Mouse (Mus musculus) hindbrain, postnatal 0 days (tissue): ENCODE data around the gene H2-DMb1. TPM values are rescaled to one million over a fixed set of nuclear protein-coding genes. Genes with fewer than 3 reads are reported as not detected.

Source experiments
- ATAC-seq: fragments of 200-750 bp; cut with Nextera tagmentation; 2 replicates; pipeline ENCODE4 v1.8.0; 2017; ENCODE audit warnings: mild to moderate bottlenecking, moderate TSS enrichment, moderate library complexity
- DNase-seq: peaks from one replicate; pipeline ENCODE4 v3.0.0-alpha.2; 2015; ENCODE audit warnings: low spot score
- H3K27ac ChIP-seq: fragments of 300-500 bp; sonication (generic); 2 replicates; pipeline ENCODE4 v1.5.1; 2014; ENCODE audit warnings: mild to moderate bottlenecking
- H3K27me3 ChIP-seq: fragments of 300-500 bp; sonication (generic); 2 replicates; pipeline ENCODE4 v1.6.1; 2014; ENCODE audit warnings: low read length, mixed read lengths; ENCODE audit not compliant: insufficient read depth
- H3K36me3 ChIP-seq: fragments of 300-500 bp; sonication (generic); 2 replicates; pipeline ENCODE4 v1.6.1; 2014; ENCODE audit warnings: low read length, mixed read lengths; ENCODE audit not compliant: insufficient read depth
- H3K4me1 ChIP-seq: fragments of 300-500 bp; sonication (generic); 2 replicates; pipeline ENCODE4 v1.6.1; 2014; ENCODE audit warnings: antibody characterized with exemption, low read length, mixed read lengths; ENCODE audit not compliant: insufficient read depth
- H3K4me2 ChIP-seq: fragments of 300-500 bp; sonication (generic); 2 replicates; pipeline ENCODE4 v1.6.1; 2014; ENCODE audit warnings: low read depth, mild to moderate bottlenecking, low read length, moderate library complexity, mixed read lengths
- H3K4me3 ChIP-seq: fragments of 300-500 bp; sonication (generic); 2 replicates; pipeline ENCODE4 v1.5.1; 2014; ENCODE audit warnings: low read length
- H3K9ac ChIP-seq: fragments of 300-500 bp; sonication (generic); replicated peaks from 2 replicates; pipeline ENCODE4 v1.6.1; 2014; ENCODE audit warnings: mild to moderate bottlenecking, low read length, moderate library complexity, mixed read lengths
- H3K9me3 ChIP-seq: fragments of 300-500 bp; sonication (generic); 2 replicates; pipeline ENCODE4 v1.6.1; 2016; ENCODE audit warnings: low read length, mixed read lengths
- CTCF ChIP-seq: IDR thresholded peaks from 2 replicates; pipeline ENCODE4 v1.5.1; 2016; ENCODE audit warnings: antibody characterized with exemption, control low read depth, low read depth
- WGBS: fragments of 180-500 bp; shearing (Covaris S2); extraction: QIAGEN DNeasy Blood & Tissue Kit; methylation state at CpG from one replicate; pipeline ENCODE4 v1.1.7; 2014; 5-methylcytosine and 5-hydroxymethylcytosine counted together
- polyA plus RNA-seq: library from polyadenylated mRNA; unstranded; fragments of >200 nt; fragmentation: Nextera tagmentation; extraction: Ambion mirVana; gene quantifications from 2 replicates; pipeline ENCODE4 v1.2.1, GENCODE M21; 2015
- total RNA-seq: library from RNA; depleted of rRNA; stranded (reverse); fragments of >200 nt; gene quantifications from 2 replicates; pipeline ENCODE4 v1.2.3, GENCODE M21; 2014

The H2-DMb1 gene
- total and polyA plus RNA-seq, 2 experiments from 2014 or later, result 1.8 to 3.0 TPM

DNA sequence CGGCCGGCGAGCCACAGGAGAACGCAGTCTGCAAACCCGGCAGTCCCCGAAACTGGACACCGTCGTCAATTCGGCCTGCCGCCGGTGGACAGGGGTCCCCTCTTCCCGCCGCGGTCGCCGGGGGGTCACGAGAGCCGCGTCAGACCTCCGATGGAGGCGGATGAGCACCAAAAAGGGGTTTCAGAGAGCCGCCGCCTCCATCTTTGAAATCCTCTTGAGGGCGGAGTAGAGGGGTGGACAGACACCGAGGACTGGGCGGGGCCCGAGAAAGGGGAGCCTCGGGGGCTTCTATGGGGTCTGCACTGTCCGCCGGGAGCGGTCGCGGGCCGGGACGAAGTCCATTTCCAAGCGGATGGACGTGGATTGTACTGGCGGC is 34.0 kb upstream of the H2-DMb1 start:
- no peaks in the 10 kb centered on the region for H3K27me3 ChIP-seq
- H3K36me3 ChIP-seq, result peaks cover 31% of the 10 kb centered on the region
- TF ChIP-seq CTCF, result peak; percentile 14
- H3K4me1 ChIP-seq, result peaks cover 7% of the 10 kb centered on the region; the same call in 1 of the 2 replicates
- H3K4me2 ChIP-seq, result peak overlapping the region; percentile 98
- peak overlapping the region; percentile 91 for H3K4me3 ChIP-seq
- ATAC-seq, result no peak
- 3% methylated on average over 34 of the region's 38 CpGs for WGBS
- H3K9me3 ChIP-seq, result no peaks in the 10 kb centered on the region
- peak overlapping the region; percentile 83 for H3K9ac ChIP-seq
- no peak for DNase-seq
- H3K27ac ChIP-seq, result peak overlapping the region; percentile 100

DNA sequence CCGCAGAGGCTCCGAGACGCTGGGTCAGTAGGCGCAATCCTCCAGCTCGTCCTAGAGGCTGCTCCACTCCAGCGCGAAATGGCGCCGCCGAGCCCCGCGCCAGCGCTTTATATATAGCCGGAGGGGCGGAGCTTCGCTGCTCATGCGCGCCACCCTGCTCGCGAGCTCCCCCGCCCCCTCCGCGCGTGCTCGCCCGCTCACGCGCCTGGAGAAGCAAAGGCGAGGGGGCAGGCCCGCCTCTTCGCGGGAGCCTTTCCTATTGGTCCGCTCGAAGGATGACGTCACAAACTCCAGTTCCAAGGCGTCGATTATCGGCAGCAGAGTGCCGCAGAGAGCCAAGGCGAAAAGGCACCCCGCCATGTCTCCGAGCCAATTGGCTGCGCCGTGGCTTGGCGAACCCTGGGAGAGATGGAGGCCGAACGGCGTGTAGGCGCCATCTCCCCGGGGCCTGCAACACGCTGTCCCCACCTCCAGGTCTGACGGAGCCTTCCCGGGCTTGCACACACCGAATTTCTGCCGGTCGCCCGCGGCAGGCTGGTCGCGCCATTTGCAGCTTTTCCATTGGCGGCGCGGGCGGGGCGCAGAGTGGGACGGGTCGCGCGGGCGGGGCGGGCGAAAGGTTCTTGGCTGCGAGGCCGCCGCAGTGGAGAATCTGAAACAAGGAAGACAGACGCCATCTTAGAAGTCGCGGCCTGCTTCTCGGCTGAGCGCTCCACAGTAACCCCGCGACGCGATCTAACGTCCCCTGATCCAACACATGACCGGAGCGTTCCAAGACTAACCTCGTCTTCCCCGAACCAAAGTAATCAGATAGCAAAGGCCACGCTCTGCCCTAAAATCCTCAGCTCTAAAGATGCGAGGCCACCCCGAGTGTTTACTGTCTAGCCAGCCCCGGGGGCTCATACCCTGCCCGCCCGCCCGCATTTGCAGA is 33.4 kb upstream of the H2-DMb1 start, which contains the start of gene H2-DMa:
Gene H2-DMa, plus strand, starts transcription at position 293 of the 931 bp plus-strand sequence.
- Histone ChIP-seq H3K27ac (peak within 1 kb of the TSS; percentile 100), H3K9ac (peak within 1 kb of the TSS; percentile 95), H3K4me1 (peaks cover 7% of the 10 kb centered on the region; the same call in 1 of the 2 replicates), H3K4me2 (peak within 1 kb of the TSS; percentile 98), H3K4me3 (peak within 1 kb of the TSS; percentile 91), H3K27me3 (no peaks in the 10 kb centered on the region), H3K9me3 (no peaks in the 10 kb centered on the region), H3K36me3 (peaks cover 25% of the 10 kb centered on the region)
- WGBS, result under 1% methylated on average over 96 of the region's 96 CpGs
- ATAC-seq (peak; percentile 86), DNase-seq (peak; percentile 100)
- no peak for TF ChIP-seq CTCF

DNA sequence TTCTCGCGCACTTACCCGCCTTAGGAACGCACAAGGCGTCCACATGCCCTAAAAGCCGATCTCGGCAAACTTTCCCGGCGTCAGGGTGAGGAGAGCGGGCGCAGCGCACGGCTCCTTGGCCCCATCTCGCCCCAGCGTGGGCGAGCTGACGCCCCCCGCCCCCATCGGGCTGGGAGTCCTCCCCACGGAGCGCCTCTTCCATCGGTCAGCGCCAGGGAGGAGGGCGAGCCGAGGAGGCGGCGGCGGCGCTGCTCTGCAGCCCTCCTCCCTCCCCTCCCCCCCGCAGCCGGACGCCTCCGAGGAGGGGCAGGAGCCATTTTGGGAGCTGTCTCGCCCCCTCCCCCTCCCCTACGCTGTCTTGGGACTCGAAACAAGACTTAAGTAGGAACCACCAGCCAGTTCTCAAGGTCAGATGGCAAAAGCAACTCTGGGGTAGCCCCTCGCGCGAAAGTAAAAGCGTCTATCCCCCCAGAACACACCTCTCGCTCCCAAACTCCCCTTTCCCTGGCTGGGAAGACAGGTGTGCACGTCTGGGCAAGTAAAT is 32.6 kb upstream of the H2-DMb1 start:
- Histone ChIP-seq H3K27ac (peak overlapping the region; percentile 100), H3K4me1 (peaks cover 7% of the 10 kb centered on the region; the same call in 1 of the 2 replicates), H3K9me3 (no peaks in the 10 kb centered on the region), H3K27me3 (no peaks in the 10 kb centered on the region), H3K4me2 (peak overlapping the region; percentile 98), H3K4me3 (peak overlapping the region; percentile 91), H3K9ac (peak overlapping the region; percentile 95), H3K36me3 (peaks cover 17% of the 10 kb centered on the region; the same call in 1 of the 2 replicates)
- under 1% methylated on average over 30 of the region's 42 CpGs for WGBS
- DNase-seq, result peak; percentile 93
- peak; percentile 10; the same call in 1 of the 2 replicates for ATAC-seq
- TF ChIP-seq CTCF, result no peak

DNA sequence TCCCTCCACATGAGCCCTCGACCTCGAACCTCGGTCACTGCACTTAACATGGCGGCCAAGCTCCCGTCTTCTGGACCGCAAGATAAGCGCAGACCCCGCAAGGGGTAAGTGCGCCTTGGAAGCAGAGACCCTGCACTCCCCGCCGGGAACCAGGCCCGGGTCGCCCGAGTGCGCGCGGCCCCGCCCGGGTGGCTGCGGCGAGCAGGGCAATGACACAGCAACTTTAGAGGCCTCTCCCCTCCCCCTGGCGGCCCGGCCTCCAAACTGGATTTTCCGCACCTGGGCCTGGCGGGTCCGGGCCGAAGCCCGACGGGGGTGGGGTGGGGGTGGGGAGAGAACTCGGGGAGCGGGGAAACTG is 32.1 kb upstream of the H2-DMb1 start:
- Histone ChIP-seq H3K4me2 (peak overlapping the region; percentile 98), H3K4me1 (peaks cover 7% of the 10 kb centered on the region; the same call in 1 of the 2 replicates), H3K4me3 (peak overlapping the region; percentile 91), H3K9me3 (no peaks in the 10 kb centered on the region), H3K36me3 (peaks cover 12% of the 10 kb centered on the region; the same call in 1 of the 2 replicates), H3K9ac (peak overlapping the region; percentile 95), H3K27me3 (no peaks in the 10 kb centered on the region), H3K27ac (peak overlapping the region; percentile 100)
- ATAC-seq, result peak; percentile 0; the same call in 1 of the 2 replicates
- no peak for TF ChIP-seq CTCF
- WGBS, result 0% methylated on average over 30 of the region's 31 CpGs
- DNase-seq, result peak; percentile 81

DNA sequence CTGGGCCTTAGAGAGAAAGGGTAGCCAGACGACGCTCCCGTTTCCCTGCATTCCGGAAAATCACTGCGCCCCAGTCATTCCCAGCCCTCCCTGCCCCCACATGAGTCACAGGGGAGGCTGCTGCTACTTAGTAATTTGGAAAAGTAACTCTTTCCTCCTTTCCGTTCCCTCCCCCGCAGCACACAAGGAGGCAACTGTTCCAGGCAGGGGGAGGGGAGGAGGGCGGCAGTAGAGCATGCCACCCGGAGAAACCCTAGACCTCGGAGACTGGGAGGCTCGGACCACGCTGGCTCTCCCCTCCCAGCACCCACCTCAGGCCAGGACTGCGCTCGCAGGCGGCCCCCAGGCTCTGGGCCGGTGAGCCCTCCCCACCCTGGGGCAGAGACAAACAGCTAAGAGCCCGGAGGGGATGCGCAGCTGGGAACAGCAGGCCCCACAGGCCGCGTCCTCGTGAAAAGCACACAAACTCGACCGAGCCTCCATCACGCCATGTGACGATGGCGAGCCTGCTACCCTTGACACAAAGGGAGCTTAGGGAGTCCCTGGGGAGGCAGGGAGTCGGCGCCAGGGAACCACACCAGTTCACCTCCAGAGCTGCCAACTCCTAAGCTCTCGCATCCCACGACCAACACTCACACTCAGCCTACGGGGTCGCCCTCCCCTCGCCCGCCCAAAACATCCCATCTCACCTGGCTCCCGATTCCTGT is 31.5 kb upstream of the H2-DMb1 start:
- no peak for TF ChIP-seq CTCF
- no peaks in the 10 kb centered on the region for H3K9me3 ChIP-seq
- WGBS, result under 1% methylated on average over 32 of the region's 35 CpGs
- H3K4me3 ChIP-seq, result peak overlapping the region; percentile 91
- H3K36me3 ChIP-seq, result peaks cover 8% of the 10 kb centered on the region; the same call in 1 of the 2 replicates
- peak; percentile 48 for ATAC-seq
- peak overlapping the region; percentile 95 for H3K9ac ChIP-seq
- H3K4me1 ChIP-seq, result peaks cover 7% of the 10 kb centered on the region; the same call in 1 of the 2 replicates
- peak overlapping the region; percentile 98 for H3K4me2 ChIP-seq
- peak; percentile 86 for DNase-seq
- H3K27ac ChIP-seq, result peak overlapping the region; percentile 100
- no peaks in the 10 kb centered on the region for H3K27me3 ChIP-seq

DNA sequence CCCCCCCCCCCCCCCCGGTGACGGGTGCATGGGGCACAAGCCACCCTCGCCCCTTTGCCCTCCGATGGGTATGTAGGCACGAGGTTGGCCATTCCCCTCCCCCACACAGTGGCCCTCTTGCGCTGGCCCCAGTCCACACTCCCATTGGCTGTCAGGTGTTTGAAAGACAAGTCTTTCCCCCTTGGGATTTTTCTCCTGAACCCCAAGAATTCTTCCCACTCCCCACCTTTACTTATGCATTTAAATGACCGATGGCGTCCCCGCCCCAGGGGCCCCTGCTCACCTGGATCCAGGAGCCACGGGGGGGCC is 31.0 kb upstream of the H2-DMb1 start:
- Histone ChIP-seq H3K4me1 (0 out of 2 replicates have a peak, but pooled peaks cover 3% of the 10 kb centered on the region), H3K4me3 (peak overlapping the region; percentile 91), H3K9ac (peak overlapping the region; percentile 95), H3K36me3 (peaks cover 3% of the 10 kb centered on the region; the same call in 1 of the 2 replicates), H3K9me3 (no peaks in the 10 kb centered on the region), H3K27ac (peak overlapping the region; percentile 100), H3K4me2 (peak overlapping the region; percentile 98), H3K27me3 (no peaks in the 10 kb centered on the region)
- WGBS, result 1% methylated on average over 7 of the region's 10 CpGs
- DNase-seq, result peak; percentile 82
- no peak for TF ChIP-seq CTCF
- ATAC-seq, result no peak
